Mouse (Mus musculus) myocyte (in vitro differentiated cells): Measurements from ENCODE around the gene 4930579F01Rik. TPM values are rescaled to one million over a fixed set of nuclear protein-coding genes. Genes with fewer than 3 reads are reported as not detected.
A peak's percentile ranks its signal among the peaks of the same experiment; 100 is the strongest.

Experiments
- H3K27me3 ChIP-seq: one replicate; pipeline ENCODE4 v1.6.1; 2011; ENCODE audit not compliant: control insufficient read depth, insufficient read depth, insufficient read length
- H3K36me3 ChIP-seq: one replicate; pipeline ENCODE4 v1.6.1; 2011; ENCODE audit not compliant: control insufficient read depth, insufficient read depth
- H3K4me2 ChIP-seq: one replicate; pipeline ENCODE4 v1.6.1; 2011; ENCODE audit warnings: low read depth, control low read depth
- H3K4me3 ChIP-seq: one replicate; pipeline ENCODE4 v1.5.1; 2011; ENCODE audit warnings: mild to moderate bottlenecking, control low read depth, moderate library complexity
- H3K79me2 ChIP-seq: one replicate; pipeline ENCODE4 v1.6.1; 2011; ENCODE audit not compliant: control insufficient read depth, insufficient read depth
- H3ac ChIP-seq: one replicate; pipeline ENCODE4 v1.6.1; 2011; ENCODE audit not compliant: control insufficient read depth, insufficient read length
- CEBPB ChIP-seq: IDR thresholded peaks from 2 replicates; pipeline ENCODE4 v1.6.1; 2011; ENCODE audit warnings: mild to moderate bottlenecking, moderate library complexity; ENCODE audit not compliant: poor library complexity, insufficient read depth, severe bottlenecking
- E2F4 ChIP-seq: IDR thresholded peaks from one replicate; pipeline ENCODE4 v1.6.1; 2011; ENCODE audit warnings: mild to moderate bottlenecking, control low read depth, moderate library complexity; ENCODE audit not compliant: insufficient read depth
- MAX ChIP-seq: IDR thresholded peaks from one replicate; pipeline ENCODE4 v1.6.1; 2011; ENCODE audit warnings: low read depth, mild to moderate bottlenecking, control low read depth
- MYOD1 ChIP-seq, 3 experiments: IDR thresholded peaks; one replicate each; pipeline ENCODE4 v1.6.1; 2011; ENCODE audit warnings: control low read depth in 2 of 3, low read depth in 2 of 3, mild to moderate bottlenecking in 2 of 3, moderate library complexity in 1 of 3; ENCODE audit not compliant: insufficient read length in 2 of 3, control insufficient read depth in 1 of 3
- MYOG ChIP-seq, 3 experiments: IDR thresholded peaks; one replicate each; pipeline ENCODE4 v1.6.1; 2011; ENCODE audit warnings: control low read depth in 2 of 3, low read depth in 2 of 3, mild to moderate bottlenecking in 2 of 3; ENCODE audit not compliant: insufficient read length in 2 of 3, control insufficient read depth in 1 of 3, insufficient read depth in 1 of 3
- POLR2A ChIP-seq: IDR thresholded peaks from one replicate; pipeline ENCODE4 v1.6.1; 2011; ENCODE audit warnings: low read depth, mild to moderate bottlenecking, control low read depth, moderate library complexity; ENCODE audit not compliant: insufficient read length
- POLR2AphosphoS2 ChIP-seq: IDR thresholded peaks from one replicate; pipeline ENCODE4 v1.6.1; 2011; ENCODE audit warnings: low read depth, control low read depth; ENCODE audit not compliant: insufficient read length
- REST ChIP-seq: IDR thresholded peaks from one replicate; pipeline ENCODE4 v1.6.1; 2011; ENCODE audit warnings: mild to moderate bottlenecking, control low read depth, moderate library complexity; ENCODE audit not compliant: insufficient read depth, insufficient read length
- SRF ChIP-seq: IDR thresholded peaks from one replicate; pipeline ENCODE4 v1.6.1; 2011; ENCODE audit warnings: low read depth; ENCODE audit not compliant: control insufficient read depth, insufficient read length
- TCF12 ChIP-seq: IDR thresholded peaks from one replicate; pipeline ENCODE4 v1.6.1; 2011; ENCODE audit warnings: mild to moderate bottlenecking, control low read depth; ENCODE audit not compliant: poor library complexity, insufficient read depth, severe bottlenecking
- TCF3 ChIP-seq: IDR thresholded peaks from one replicate; pipeline ENCODE4 v1.6.1; 2011; ENCODE audit warnings: low read depth, control low read depth; ENCODE audit not compliant: insufficient read length
- USF1 ChIP-seq: IDR thresholded peaks from one replicate; pipeline ENCODE4 v1.6.1; 2011; ENCODE audit warnings: low read depth, mild to moderate bottlenecking, control low read depth, moderate library complexity
- polyA plus RNA-seq: library from polyadenylated mRNA; unstranded; fragments of >200 nt; fragmentation: generic; extraction: Trizol; gene quantifications from one replicate; pipeline ENCODE4 v1.2.1, GENCODE M21; 2012; ENCODE audit warnings: missing spikeins

4930579F01Rik gene
- polyA plus RNA-seq, 1 experiment: not detected

GRCm38 (mm10) chr3:138161623-138162022, 32.0 kb downstream of the 4930579F01Rik start:
- Histone ChIP-seq H3K36me3 (peaks cover 4% of the 10 kb centered on the region), H3K27me3 (no peaks in the 10 kb centered on the region), H3K79me2 (no peaks in the 10 kb centered on the region), H3K4me3 (no peak overlapping the region), H3K4me2 (no peak overlapping the region), H3ac (no peak overlapping the region)
- TF ChIP-seq TCF3 (no peak), TCF12 (no peak), MYOG (IDR thresholded peaks at IDR 0.05; ENCODE audit: control insufficient read depth in 1 of 3, insufficient read depth in 1 of 3, insufficient read length in 2 of 3, low read depth in 2 of 3) (no peak)

GRCm38 (mm10) chr3:138156651-138157050, 37.0 kb downstream of the 4930579F01Rik start:
- Histone ChIP-seq H3K36me3 (peaks cover 9% of the 10 kb centered on the region), H3K4me2 (no peak overlapping the region), H3K4me3 (no peak overlapping the region), H3ac (no peak overlapping the region), H3K79me2 (no peaks in the 10 kb centered on the region), H3K27me3 (no peaks in the 10 kb centered on the region)
- TF ChIP-seq MAX (no peak), TCF3 (no peak), POLR2AphosphoS2 (no peak), SRF (no peak), MYOD1 (IDR thresholded peaks at IDR 0.05; ENCODE audit: control insufficient read depth in 1 of 3, insufficient read length in 2 of 3, low read depth in 2 of 3) (no peak), USF1 (no peak), REST (no peak), MYOG (IDR thresholded peaks at IDR 0.05; ENCODE audit: control insufficient read depth in 1 of 3, insufficient read depth in 1 of 3, insufficient read length in 2 of 3, low read depth in 2 of 3) (no peak), E2F4 (no peak), TCF12 (no peak), CEBPB (no peak), POLR2A (no peak)

GRCm38 (mm10) chr3:138155062-138155461, 38.6 kb downstream of the 4930579F01Rik start:
- Histone ChIP-seq H3K4me2 (no peak overlapping the region), H3K79me2 (no peaks in the 10 kb centered on the region), H3K4me3 (no peak overlapping the region), H3ac (no peak overlapping the region), H3K36me3 (peaks cover 15% of the 10 kb centered on the region), H3K27me3 (no peaks in the 10 kb centered on the region)
- no peak for TF ChIP-seq MYOG (IDR thresholded peaks at IDR 0.05; ENCODE audit: control insufficient read depth in 1 of 3, insufficient read depth in 1 of 3, insufficient read length in 2 of 3, low read depth in 2 of 3)
- TF ChIP-seq POLR2AphosphoS2: no peak
- no peak for TF ChIP-seq SRF
- TF ChIP-seq TCF12: no peak
- no peak for TF ChIP-seq TCF3
- no peak for TF ChIP-seq REST
- TF ChIP-seq MAX: no peak
- TF ChIP-seq CEBPB: no peak
- TF ChIP-seq MYOD1 (IDR thresholded peaks at IDR 0.05; ENCODE audit: control insufficient read depth in 1 of 3, insufficient read length in 2 of 3, low read depth in 2 of 3): no peak
- TF ChIP-seq POLR2A: no peak
- TF ChIP-seq E2F4: no peak
- no peak for TF ChIP-seq USF1

- no peak overlapping the region for H3K4me2 ChIP-seq
- H3K79me2 ChIP-seq: no peaks in the 10 kb centered on the region
- TF ChIP-seq POLR2A: no peak
- no peak for TF ChIP-seq REST
- no peak for TF ChIP-seq CEBPB
- TF ChIP-seq TCF3: no peak
- no peak for TF ChIP-seq MYOG (IDR thresholded peaks at IDR 0.05; ENCODE audit: control insufficient read depth in 1 of 3, insufficient read depth in 1 of 3, insufficient read length in 2 of 3, low read depth in 2 of 3)
- TF ChIP-seq MYOD1 (IDR thresholded peaks at IDR 0.05; ENCODE audit: control insufficient read depth in 1 of 3, insufficient read length in 2 of 3, low read depth in 2 of 3): no peak
- TF ChIP-seq TCF12: no peak
- TF ChIP-seq MAX: no peak
- no peak for TF ChIP-seq SRF
- TF ChIP-seq USF1: no peak
- TF ChIP-seq E2F4: no peak
- TF ChIP-seq POLR2AphosphoS2: no peak
- no peaks in the 10 kb centered on the region for H3K27me3 ChIP-seq
- H3K36me3 ChIP-seq: peaks cover 16% of the 10 kb centered on the region
- no peak overlapping the region for H3ac ChIP-seq
- H3K4me3 ChIP-seq: no peak overlapping the region
Observed at GRCm38 (mm10) chr3:138148811-138149210, 44.8 kb downstream of the 4930579F01Rik start.

- TF ChIP-seq MAX (no peak), USF1 (peak; percentile 74)
- Histone ChIP-seq H3K36me3 (peaks cover 11% of the 10 kb centered on the region), H3K27me3 (no peaks in the 10 kb centered on the region), H3K79me2 (no peaks in the 10 kb centered on the region), H3K4me3 (peak within 1 kb of the TSS; percentile 64), H3K4me2 (peak within 1 kb of the TSS; percentile 90), H3ac (peak within 1 kb of the TSS; percentile 70)
Observed at GRCm38 (mm10) chr3:138144642-138145171, 48.9 kb downstream of the 4930579F01Rik start, which contains the start of gene Mttp. Gene Mttp, minus strand, starts transcription at chr3:138144968.
